Mouse (Mus musculus) urinary bladder, adult 18-20 months (tissue): Measurements from ENCODE around the gene Dpy19l3.

Experiments used
- DNase-seq, 2 experiments: peaks; one replicate each; pipeline ENCODE4 v3.0.0; 2022; ENCODE audit warnings: low spot score in 2 of 2, mixed read lengths in 2 of 2

The Dpy19l3 gene

GRCm38 (mm10) chr7:35750873-35751272 lies 3.4 kb downstream of the Dpy19l3 start:
- no peak for DNase-seq

- DNase-seq = no peak
Observed at GRCm38 (mm10) chr7:35747397-35747964, 6.8 kb downstream of the Dpy19l3 start.

GRCm38 (mm10) chr7:35746686-35747396 lies 7.4 kb downstream of the Dpy19l3 start:
- no peak for DNase-seq

- DNase-seq = peak in 1 of 2 experiments; percentile 9
Observed at GRCm38 (mm10) chr7:35745281-35745702, 9.0 kb downstream of the Dpy19l3 start.

- no peak for DNase-seq
Observed at GRCm38 (mm10) chr7:35744771-35745170, 9.5 kb downstream of the Dpy19l3 start.

- DNase-seq = no peak
Observed at GRCm38 (mm10) chr7:35742310-35742709, 11.9 kb downstream of the Dpy19l3 start.

- no peak for DNase-seq
Observed at GRCm38 (mm10) chr7:35741858-35742257, 12.4 kb downstream of the Dpy19l3 start.

GRCm38 (mm10) chr7:35740489-35741230 lies 13.6 kb downstream of the Dpy19l3 start:
- DNase-seq = no peak

- DNase-seq = no peak
Observed at GRCm38 (mm10) chr7:35738871-35739270, 15.4 kb downstream of the Dpy19l3 start.

- DNase-seq = no peak
Observed at GRCm38 (mm10) chr7:35733313-35734050, 20.8 kb downstream of the Dpy19l3 start.

- DNase-seq = no peak
Observed at GRCm38 (mm10) chr7:35732585-35733059, 21.6 kb downstream of the Dpy19l3 start.

- DNase-seq = peak in 1 of 2 experiments; percentile 2
Observed at GRCm38 (mm10) chr7:35729621-35730031, 24.6 kb downstream of the Dpy19l3 start.

- no peak for DNase-seq
Observed at GRCm38 (mm10) chr7:35728376-35728775, 25.9 kb downstream of the Dpy19l3 start.

- no peak for DNase-seq
Observed at GRCm38 (mm10) chr7:35723035-35723434, 31.2 kb downstream of the Dpy19l3 start.

GRCm38 (mm10) chr7:35718421-35719178 lies 35.7 kb downstream of the Dpy19l3 start:
- no peak for DNase-seq

GRCm38 (mm10) chr7:35710366-35710765 lies 43.9 kb downstream of the Dpy19l3 start:
- DNase-seq = no peak

- DNase-seq = no peak
Observed at GRCm38 (mm10) chr7:35708101-35708500, 46.2 kb downstream of the Dpy19l3 start.

GRCm38 (mm10) chr7:35699005-35699404 lies 55.2 kb downstream of the Dpy19l3 start:
- no peak for DNase-seq

GRCm38 (mm10) chr7:35698073-35698472 lies 56.2 kb downstream of the Dpy19l3 start:
- DNase-seq = no peak

GRCm38 (mm10) chr7:35692641-35693040 lies 61.6 kb downstream of the Dpy19l3 start:
- DNase-seq = no peak

GRCm38 (mm10) chr7:35692117-35692516 lies 62.1 kb downstream of the Dpy19l3 start:
- DNase-seq = no peak
